Mouse (Mus musculus): ENCODE data around the gene Hadha. TPM values are rescaled to one million over a fixed set of nuclear protein-coding genes. Genes with fewer than 3 reads are reported as not detected.

Gene Hadha
- polyA plus RNA-seq, 1 experiment, result 64.3 TPM

GRCm38 (mm10) chr5:30107611-30108041 is 47.3 kb downstream of the Hadha start:
- WGBS, result 21% methylated on average over 5 of the region's 5 CpGs
- DNase-seq, result no peak
- Histone ChIP-seq H3K4me3 (replicated peaks; ENCODE audit: extremely low read depth, low read depth, low read length) (no peak overlapping the region), H3K4me1 (ENCODE audit: control insufficient read depth, insufficient read depth, low read length) (no peaks in the 10 kb centered on the region; the same call in 1 of the 2 replicates)
- no peak for TF ChIP-seq CTCF (IDR thresholded peaks at IDR 0.05; ENCODE audit: insufficient read depth, low read length)
- TF ChIP-seq POLR2A (IDR thresholded peaks at IDR 0.05; ENCODE audit: borderline replicate concordance, extremely low read depth, low read depth, low read length), result no peak

DNA sequence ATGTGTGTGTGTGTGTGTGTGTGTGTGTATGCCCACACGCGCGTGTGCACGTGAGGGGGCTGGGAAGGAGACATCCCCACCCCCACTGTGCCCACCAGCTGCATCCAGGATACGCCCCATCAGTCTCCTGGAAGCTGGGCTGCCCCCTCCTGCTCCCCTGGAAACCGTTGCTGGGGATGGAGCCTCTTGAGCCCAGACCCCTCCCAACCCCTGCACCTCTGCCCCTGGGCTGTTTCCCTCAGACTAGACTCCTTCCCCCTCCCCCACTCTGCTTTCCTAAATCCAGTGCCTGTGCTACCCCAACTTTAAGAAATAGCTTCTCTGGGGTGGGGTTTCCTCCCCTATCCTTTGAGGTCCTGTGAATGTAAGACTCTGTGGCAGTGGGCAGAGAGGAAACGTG is 47.8 kb downstream of the Hadha start:
- no peak for DNase-seq
- Histone ChIP-seq H3K4me3 (replicated peaks; ENCODE audit: extremely low read depth, low read depth, low read length) (no peak overlapping the region), H3K4me1 (ENCODE audit: control insufficient read depth, insufficient read depth, low read length) (no peaks in the 10 kb centered on the region; the same call in 1 of the 2 replicates)
- TF ChIP-seq POLR2A (IDR thresholded peaks at IDR 0.05; ENCODE audit: borderline replicate concordance, extremely low read depth, low read depth, low read length) (no peak), CTCF (IDR thresholded peaks at IDR 0.05; ENCODE audit: insufficient read depth, low read length) (no peak)
- WGBS, result 25% methylated on average over 7 of the region's 7 CpGs

DNA sequence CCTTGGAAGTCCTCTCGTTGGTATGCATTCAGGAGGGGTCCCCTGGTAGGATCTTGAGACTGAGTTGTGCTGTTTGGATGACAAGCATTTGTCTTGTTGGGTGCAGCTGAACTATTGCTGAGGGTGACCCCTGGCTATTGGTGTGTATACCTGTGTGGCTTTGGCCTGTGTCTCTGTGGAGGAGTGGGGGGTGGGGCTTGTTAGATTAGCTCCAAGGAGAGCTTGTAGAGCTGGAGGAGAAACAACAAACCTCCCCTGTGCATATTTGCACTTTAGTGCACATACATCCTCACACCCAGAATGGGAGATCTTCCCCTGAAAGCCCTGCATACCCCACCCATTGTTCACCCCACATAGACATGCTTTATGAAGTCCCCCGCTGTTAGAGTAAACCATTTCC is 48.2 kb downstream of the Hadha start:
- TF ChIP-seq CTCF (IDR thresholded peaks at IDR 0.05; ENCODE audit: insufficient read depth, low read length) (no peak), POLR2A (IDR thresholded peaks at IDR 0.05; ENCODE audit: borderline replicate concordance, extremely low read depth, low read depth, low read length) (no peak)
- 39% methylated on average over 2 of the region's 2 CpGs for WGBS
- DNase-seq, result no peak
- Histone ChIP-seq H3K4me3 (replicated peaks; ENCODE audit: extremely low read depth, low read depth, low read length) (no peak overlapping the region), H3K4me1 (ENCODE audit: control insufficient read depth, insufficient read depth, low read length) (no peaks in the 10 kb centered on the region; the same call in 1 of the 2 replicates)

DNA sequence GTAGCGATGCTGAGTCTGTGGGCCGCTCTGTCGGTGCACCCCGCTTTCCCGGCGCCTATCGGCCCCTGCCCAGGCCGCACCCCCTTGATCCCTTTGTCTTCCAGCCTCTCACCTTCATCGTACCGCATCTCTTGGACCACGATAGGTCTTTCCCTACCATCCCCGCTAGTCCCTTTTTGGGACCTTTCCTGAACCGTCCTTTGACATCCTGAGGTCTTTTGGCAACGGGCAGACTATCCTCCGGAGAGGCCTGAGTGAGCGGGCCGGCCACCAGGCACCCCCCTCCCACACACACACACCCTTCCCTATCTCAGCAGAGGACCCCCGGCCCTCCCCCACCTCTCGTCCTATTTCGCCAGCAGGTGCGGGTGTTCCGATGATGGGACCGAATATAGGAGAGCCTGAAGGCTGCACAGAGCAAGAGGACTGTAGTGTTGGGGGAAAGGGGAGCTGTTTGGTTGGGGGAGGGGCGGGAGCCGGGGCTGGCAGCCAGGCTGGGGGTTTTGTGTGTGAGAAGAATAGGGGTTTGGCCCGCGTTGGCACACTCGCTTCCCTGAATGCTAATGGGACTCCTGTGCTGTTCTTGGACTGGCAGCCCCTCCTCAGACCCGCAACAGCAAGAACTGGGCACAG is 49.2 kb downstream of the Hadha start, which contains the start of gene 3110082J24Rik:
Gene 3110082J24Rik (minus strand): TSS at position 419 of the 633 bp plus-strand sequence.
- H3K4me3 ChIP-seq (replicated peaks; ENCODE audit: extremely low read depth, low read depth, low read length), result no peak within 1 kb of the TSS
- no peaks in the 10 kb centered on the region; the same call in 1 of the 2 replicates for H3K4me1 ChIP-seq (ENCODE audit: control insufficient read depth, insufficient read depth, low read length)
- no peak for DNase-seq
- 6% methylated on average over 29 of the region's 29 CpGs for WGBS
- TF ChIP-seq CTCF (IDR thresholded peaks at IDR 0.05; ENCODE audit: insufficient read depth, low read length), result no peak
- TF ChIP-seq POLR2A (IDR thresholded peaks at IDR 0.05; ENCODE audit: borderline replicate concordance, extremely low read depth, low read depth, low read length), result no peak

DNA sequence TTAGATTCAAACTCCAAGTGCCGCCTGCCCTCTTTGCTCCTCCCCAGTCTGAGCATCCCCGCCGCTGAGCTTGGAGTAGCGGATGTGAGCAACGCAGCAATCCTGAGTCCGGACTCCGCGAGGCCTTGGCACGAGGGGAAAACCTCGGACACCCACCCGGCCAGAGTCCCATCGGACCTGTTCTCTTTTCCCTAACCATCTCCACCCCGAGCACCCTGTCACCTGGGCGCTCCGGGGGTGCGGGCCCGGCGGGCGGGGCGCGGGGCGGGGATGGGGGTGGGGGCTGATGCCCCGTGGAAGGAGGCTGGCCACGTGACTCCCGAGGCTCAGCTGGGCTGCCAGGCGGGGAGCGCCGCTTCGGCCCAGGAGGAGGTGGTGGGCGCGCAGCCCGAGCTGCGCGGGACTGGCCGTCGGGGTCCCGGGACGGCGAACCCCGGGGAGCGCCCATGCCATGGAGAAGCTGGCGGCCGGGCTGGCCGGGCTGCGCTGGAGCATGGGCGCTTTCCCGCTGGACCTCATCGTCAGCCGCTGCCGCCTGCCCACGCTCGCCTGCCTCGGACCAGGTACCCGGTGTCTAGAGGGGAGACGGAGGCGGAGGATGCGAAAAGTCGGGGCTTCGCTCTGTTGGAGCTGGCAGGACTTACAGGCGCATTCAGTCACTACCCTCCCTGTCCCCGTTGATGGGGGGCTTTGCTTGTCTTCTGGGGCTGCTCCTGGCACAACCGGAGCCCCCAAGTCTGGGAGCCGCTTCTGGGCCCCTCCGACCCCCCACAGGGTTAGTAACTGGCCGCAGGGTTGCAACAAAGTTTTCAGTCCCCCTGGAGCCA is 49.9 kb downstream of the Hadha start, which contains the start of gene Garem2:
Gene Garem2 (plus strand): TSS at position 321 of the 827 bp plus-strand sequence.
- Histone ChIP-seq H3K4me3 (replicated peaks; ENCODE audit: extremely low read depth, low read depth, low read length) (no peak within 1 kb of the TSS), H3K4me1 (ENCODE audit: control insufficient read depth, insufficient read depth, low read length) (no peaks in the 10 kb centered on the region; the same call in 1 of the 2 replicates)
- peak; percentile 11 for DNase-seq
- TF ChIP-seq CTCF (IDR thresholded peaks at IDR 0.05; ENCODE audit: insufficient read depth, low read length), result no peak
- TF ChIP-seq POLR2A (IDR thresholded peaks at IDR 0.05; ENCODE audit: borderline replicate concordance, extremely low read depth, low read depth, low read length), result no peak
- WGBS, result 2% methylated on average over 65 of the region's 65 CpGs

DNA sequence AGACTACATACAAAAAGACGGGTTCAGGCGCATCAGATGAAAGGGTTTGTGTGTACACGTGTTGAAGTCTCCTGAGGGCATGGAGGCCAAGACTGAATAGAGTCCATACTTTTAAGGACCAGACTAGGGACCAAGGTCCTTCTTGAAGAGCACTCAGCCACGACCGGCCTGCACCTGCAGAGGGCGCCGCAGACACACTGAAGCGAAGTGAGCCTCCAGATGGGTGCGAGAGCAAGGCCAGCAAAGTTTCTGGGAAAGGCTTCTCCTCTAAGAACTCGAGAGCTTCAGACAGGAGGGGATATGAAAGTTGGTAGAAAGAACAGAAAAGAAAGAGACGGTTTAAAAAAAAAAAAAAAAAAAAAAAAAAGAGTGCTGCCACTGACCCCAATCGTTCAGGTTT is 50.6 kb downstream of the Hadha start:
- H3K4me3 ChIP-seq (replicated peaks; ENCODE audit: extremely low read depth, low read depth, low read length), result no peak overlapping the region
- WGBS, result 8% methylated on average over 12 of the region's 12 CpGs
- no peak for DNase-seq
- TF ChIP-seq POLR2A (IDR thresholded peaks at IDR 0.05; ENCODE audit: borderline replicate concordance, extremely low read depth, low read depth, low read length), result no peak
- TF ChIP-seq CTCF (IDR thresholded peaks at IDR 0.05; ENCODE audit: insufficient read depth, low read length), result peak; percentile 41
- H3K4me1 ChIP-seq (ENCODE audit: control insufficient read depth, insufficient read depth, low read length), result no peaks in the 10 kb centered on the region; the same call in 1 of the 2 replicates

GRCm38 (mm10) chr5:30103340-30103739 is 51.6 kb downstream of the Hadha start:
- TF ChIP-seq POLR2A (IDR thresholded peaks at IDR 0.05; ENCODE audit: borderline replicate concordance, extremely low read depth, low read depth, low read length), result no peak
- no peak for TF ChIP-seq CTCF (IDR thresholded peaks at IDR 0.05; ENCODE audit: insufficient read depth, low read length)
- H3K4me3 ChIP-seq (replicated peaks; ENCODE audit: extremely low read depth, low read depth, low read length), result no peak overlapping the region
- 77% methylated on average over 3 of the region's 3 CpGs for WGBS
- H3K4me1 ChIP-seq (ENCODE audit: control insufficient read depth, insufficient read depth, low read length), result no peaks in the 10 kb centered on the region; the same call in 1 of the 2 replicates
- DNase-seq, result no peak

DNA sequence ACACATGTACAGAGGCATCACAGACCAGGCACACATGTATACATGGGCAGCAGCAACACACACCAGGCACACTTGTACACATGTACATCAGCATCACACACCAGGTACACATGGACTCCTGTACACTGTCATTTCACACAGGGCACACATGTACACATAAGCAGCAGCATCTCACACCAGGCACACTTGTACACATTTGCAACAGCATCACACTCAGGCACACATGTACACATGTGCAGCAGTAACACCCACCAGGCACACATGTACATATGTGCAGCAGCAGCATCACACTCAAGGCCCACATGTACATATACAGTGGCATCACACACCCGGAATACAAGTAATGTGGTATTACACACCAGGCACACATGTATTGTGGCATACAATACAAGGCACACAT is 56.7 kb downstream of the Hadha start:
- no peak for DNase-seq
- H3K4me1 ChIP-seq (ENCODE audit: control insufficient read depth, insufficient read depth, low read length), result no peaks in the 10 kb centered on the region
- 92% methylated on average over 1 of the region's 1 CpGs for WGBS
- TF ChIP-seq POLR2A (IDR thresholded peaks at IDR 0.05; ENCODE audit: borderline replicate concordance, extremely low read depth, low read depth, low read length), result no peak
- no peak for TF ChIP-seq CTCF (IDR thresholded peaks at IDR 0.05; ENCODE audit: insufficient read depth, low read length)
- H3K4me3 ChIP-seq (replicated peaks; ENCODE audit: extremely low read depth, low read depth, low read length), result no peak overlapping the region

DNA sequence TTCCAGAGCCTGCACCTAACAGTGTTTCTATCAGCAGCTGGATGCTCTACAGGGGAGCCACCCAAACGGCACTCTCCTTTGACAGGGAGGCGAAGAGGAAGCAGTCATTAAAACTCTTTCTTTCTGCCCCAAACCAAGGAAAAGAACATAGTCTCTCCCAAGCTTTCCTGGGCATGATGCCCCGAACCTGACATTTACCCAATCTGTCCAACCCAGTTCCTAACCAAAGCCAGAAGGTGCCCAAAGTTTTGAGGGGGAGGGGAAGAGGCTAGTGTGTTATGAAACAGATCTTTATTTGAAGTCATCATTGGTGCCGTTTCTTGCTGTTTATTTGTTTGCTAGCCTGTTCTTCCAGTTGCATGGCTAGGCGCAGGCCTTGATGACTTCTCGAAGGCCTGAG is 59.2 kb downstream of the Hadha start:
- no peak for DNase-seq
- Histone ChIP-seq H3K4me3 (replicated peaks; ENCODE audit: extremely low read depth, low read depth, low read length) (no peak overlapping the region), H3K4me1 (ENCODE audit: control insufficient read depth, insufficient read depth, low read length) (no peaks in the 10 kb centered on the region)
- WGBS, result 60% methylated on average over 6 of the region's 6 CpGs
- TF ChIP-seq CTCF (IDR thresholded peaks at IDR 0.05; ENCODE audit: insufficient read depth, low read length) (no peak), POLR2A (IDR thresholded peaks at IDR 0.05; ENCODE audit: borderline replicate concordance, extremely low read depth, low read depth, low read length) (no peak)

All from lung, adult 2 months (tissue).